Mouse (Mus musculus): ENCODE results near the gene Cgnl1. TPM values are rescaled to one million over a fixed set of nuclear protein-coding genes. Genes with fewer than 3 reads are reported as not detected.

Cgnl1 gene
- polyA plus RNA-seq, 1 experiment, result 3.9 TPM

DNA sequence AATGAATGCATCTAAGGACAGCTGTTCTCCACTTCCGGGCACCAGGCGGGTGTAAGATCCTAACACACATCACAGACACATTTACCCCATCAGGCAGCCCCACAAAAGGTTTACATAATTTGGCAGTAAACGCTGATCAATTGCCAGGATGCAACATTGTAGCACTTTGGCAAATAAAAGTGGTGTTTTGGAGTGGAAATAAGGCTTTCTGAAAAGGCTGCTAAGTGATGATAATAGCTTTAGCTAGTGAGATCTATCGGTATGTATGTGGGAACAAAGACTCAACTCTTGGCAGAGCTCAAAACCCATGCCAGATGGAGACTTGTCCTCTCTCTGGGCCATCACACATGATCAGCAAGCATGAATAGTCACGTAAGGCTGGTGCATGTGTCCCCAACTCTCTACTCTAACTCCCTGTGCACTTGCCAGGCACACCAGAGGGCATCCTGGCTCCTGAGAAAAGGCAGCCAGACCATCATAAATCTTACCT, 42.5 kb downstream of the Cgnl1 start:
- no peaks in the 10 kb centered on the region for H3K27me3 ChIP-seq (ENCODE audit: control insufficient read depth, insufficient read depth, low read length)
- DNase-seq (ENCODE audit: low read depth in 1 of 2, low spot score in 2 of 2), result no peak
- no peak overlapping the region for H3K4me3 ChIP-seq (ENCODE audit: extremely low read depth, insufficient read depth, insufficient read length)
- H3K4me1 ChIP-seq (ENCODE audit: control insufficient read depth, insufficient read depth, insufficient read length), result no peaks in the 10 kb centered on the region
- 89% methylated on average over 5 of the region's 5 CpGs for WGBS
- no peak for TF ChIP-seq CTCF (IDR thresholded peaks at IDR 0.05; ENCODE audit: extremely low read depth, insufficient read depth, insufficient read length, insufficient replicate concordance)
- no peak for TF ChIP-seq POLR2A (IDR thresholded peaks at IDR 0.05; ENCODE audit: low read depth, low read length)
- no peak overlapping the region for H3K27ac ChIP-seq (ENCODE audit: insufficient read depth, low read length)
- H3K36me3 ChIP-seq (ENCODE audit: control insufficient read depth, insufficient read depth, low read length), result no peaks in the 10 kb centered on the region

DNA sequence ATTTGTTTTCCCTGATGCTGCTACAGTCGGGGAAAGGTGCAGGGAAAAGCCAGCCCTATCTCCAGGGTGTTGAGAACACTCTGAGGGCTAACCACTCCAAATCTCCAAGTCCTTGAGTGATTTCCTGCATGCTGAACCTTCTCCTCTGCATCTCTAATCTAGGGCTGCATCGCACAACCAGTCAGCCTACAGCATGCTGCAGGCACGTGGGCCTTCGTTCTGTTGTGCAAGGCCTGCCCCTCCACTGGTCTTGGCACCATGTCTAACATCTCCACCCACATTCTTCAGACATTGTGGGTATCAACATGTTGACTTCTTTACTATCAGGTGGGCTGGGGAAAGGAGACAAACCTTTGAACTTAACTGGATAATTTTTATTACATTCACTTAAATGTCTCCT, 44.2 kb downstream of the Cgnl1 start:
- Histone ChIP-seq H3K27ac (ENCODE audit: insufficient read depth, low read length) (no peak overlapping the region), H3K27me3 (ENCODE audit: control insufficient read depth, insufficient read depth, low read length) (no peaks in the 10 kb centered on the region), H3K4me3 (ENCODE audit: extremely low read depth, insufficient read depth, insufficient read length) (no peak overlapping the region), H3K36me3 (ENCODE audit: control insufficient read depth, insufficient read depth, low read length) (no peaks in the 10 kb centered on the region), H3K4me1 (ENCODE audit: control insufficient read depth, insufficient read depth, insufficient read length) (no peaks in the 10 kb centered on the region)
- 85% methylated on average over 4 of the region's 4 CpGs for WGBS
- TF ChIP-seq POLR2A (IDR thresholded peaks at IDR 0.05; ENCODE audit: low read depth, low read length), result no peak
- no peak for TF ChIP-seq CTCF (IDR thresholded peaks at IDR 0.05; ENCODE audit: extremely low read depth, insufficient read depth, insufficient read length, insufficient replicate concordance)
- DNase-seq (ENCODE audit: low read depth in 1 of 2, low spot score in 2 of 2), result no peak

DNA sequence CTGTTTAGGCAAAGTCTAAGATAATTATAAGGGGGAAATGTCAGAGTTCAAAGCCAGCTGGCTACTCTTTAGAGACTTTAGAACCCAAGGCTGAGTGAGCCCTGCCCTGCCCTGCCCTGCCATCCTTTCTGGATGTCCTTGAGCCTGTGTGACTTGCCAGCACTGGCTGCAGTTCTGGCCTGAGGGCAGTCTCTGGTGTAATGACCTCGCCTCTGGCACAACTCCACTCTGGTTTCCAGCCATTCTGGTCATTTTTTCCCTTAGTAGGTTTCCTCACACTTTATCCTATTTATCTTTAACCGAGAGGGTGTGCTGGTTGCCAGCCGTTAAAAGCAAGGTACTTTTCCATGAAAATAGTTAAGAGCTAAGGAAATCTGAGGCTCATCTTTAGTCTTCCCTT, 45.3 kb downstream of the Cgnl1 start:
- Histone ChIP-seq H3K4me1 (ENCODE audit: control insufficient read depth, insufficient read depth, insufficient read length) (no peaks in the 10 kb centered on the region), H3K27ac (ENCODE audit: insufficient read depth, low read length) (no peak overlapping the region), H3K4me3 (ENCODE audit: extremely low read depth, insufficient read depth, insufficient read length) (no peak overlapping the region), H3K27me3 (ENCODE audit: control insufficient read depth, insufficient read depth, low read length) (no peaks in the 10 kb centered on the region), H3K36me3 (ENCODE audit: control insufficient read depth, insufficient read depth, low read length) (no peaks in the 10 kb centered on the region)
- DNase-seq (ENCODE audit: low read depth in 1 of 2, low spot score in 2 of 2), result no peak
- TF ChIP-seq POLR2A (IDR thresholded peaks at IDR 0.05; ENCODE audit: low read depth, low read length) (no peak), CTCF (IDR thresholded peaks at IDR 0.05; ENCODE audit: extremely low read depth, insufficient read depth, insufficient read length, insufficient replicate concordance) (no peak)
- WGBS, result 82% methylated on average over 3 of the region's 3 CpGs

DNA sequence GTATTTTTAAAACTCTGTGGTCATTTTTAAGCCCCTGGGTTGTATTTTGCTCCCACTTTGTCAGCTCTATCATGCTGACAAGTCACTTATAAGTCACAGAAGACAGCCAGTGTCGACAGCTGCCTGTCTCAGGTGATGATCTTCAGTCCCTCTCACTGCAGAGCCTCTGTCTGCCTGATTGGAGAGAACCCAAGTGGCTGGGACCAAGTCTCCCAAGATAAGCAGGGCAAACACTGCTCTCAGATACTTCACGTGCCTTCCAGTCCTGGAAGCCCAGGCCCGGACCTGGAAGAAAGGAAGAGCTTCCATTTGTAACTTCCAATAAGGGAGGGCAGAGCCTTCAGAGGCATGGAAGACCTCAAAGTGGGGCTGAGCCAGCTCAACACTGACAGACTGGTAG, 49.0 kb downstream of the Cgnl1 start:
- TF ChIP-seq CTCF (IDR thresholded peaks at IDR 0.05; ENCODE audit: extremely low read depth, insufficient read depth, insufficient read length, insufficient replicate concordance) (no peak), POLR2A (IDR thresholded peaks at IDR 0.05; ENCODE audit: low read depth, low read length) (no peak)
- no peak overlapping the region for H3K27ac ChIP-seq (ENCODE audit: insufficient read depth, low read length)
- no peaks in the 10 kb centered on the region for H3K27me3 ChIP-seq (ENCODE audit: control insufficient read depth, insufficient read depth, low read length)
- no peak overlapping the region for H3K4me3 ChIP-seq (ENCODE audit: extremely low read depth, insufficient read depth, insufficient read length)
- WGBS, result 65% methylated on average over 3 of the region's 3 CpGs
- DNase-seq (ENCODE audit: low read depth in 1 of 2, low spot score in 2 of 2), result no peak
- no peaks in the 10 kb centered on the region for H3K4me1 ChIP-seq (ENCODE audit: control insufficient read depth, insufficient read depth, insufficient read length)
- no peaks in the 10 kb centered on the region for H3K36me3 ChIP-seq (ENCODE audit: control insufficient read depth, insufficient read depth, low read length)

DNA sequence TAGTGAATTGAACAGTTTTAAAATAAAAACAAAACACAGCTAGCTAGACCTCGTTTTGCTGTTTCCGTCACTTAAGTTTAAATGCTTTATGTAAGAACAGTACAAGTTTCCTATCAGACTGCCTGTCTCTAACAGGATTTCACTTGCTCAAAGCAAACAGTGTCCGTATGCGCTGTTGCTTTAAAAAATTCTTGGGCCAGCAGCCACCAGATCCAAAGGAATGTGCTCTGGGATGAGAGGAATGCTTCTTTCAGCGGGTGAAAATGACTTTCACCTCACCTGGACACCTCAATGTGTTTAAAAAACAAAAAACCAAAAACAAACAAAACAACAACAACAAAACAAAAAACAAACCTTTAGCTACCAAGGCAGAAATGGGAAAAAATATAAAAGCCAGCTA, 54.4 kb downstream of the Cgnl1 start:
- Histone ChIP-seq H3K4me1 (ENCODE audit: control insufficient read depth, insufficient read depth, insufficient read length) (no peaks in the 10 kb centered on the region), H3K36me3 (ENCODE audit: control insufficient read depth, insufficient read depth, low read length) (no peaks in the 10 kb centered on the region), H3K27ac (ENCODE audit: insufficient read depth, low read length) (no peak overlapping the region), H3K4me3 (ENCODE audit: extremely low read depth, insufficient read depth, insufficient read length) (no peak overlapping the region), H3K27me3 (ENCODE audit: control insufficient read depth, insufficient read depth, low read length) (no peaks in the 10 kb centered on the region)
- DNase-seq (ENCODE audit: low read depth in 1 of 2, low spot score in 2 of 2), result no peak
- no peak for TF ChIP-seq CTCF (IDR thresholded peaks at IDR 0.05; ENCODE audit: extremely low read depth, insufficient read depth, insufficient read length, insufficient replicate concordance)
- 82% methylated on average over 5 of the region's 5 CpGs for WGBS

DNA sequence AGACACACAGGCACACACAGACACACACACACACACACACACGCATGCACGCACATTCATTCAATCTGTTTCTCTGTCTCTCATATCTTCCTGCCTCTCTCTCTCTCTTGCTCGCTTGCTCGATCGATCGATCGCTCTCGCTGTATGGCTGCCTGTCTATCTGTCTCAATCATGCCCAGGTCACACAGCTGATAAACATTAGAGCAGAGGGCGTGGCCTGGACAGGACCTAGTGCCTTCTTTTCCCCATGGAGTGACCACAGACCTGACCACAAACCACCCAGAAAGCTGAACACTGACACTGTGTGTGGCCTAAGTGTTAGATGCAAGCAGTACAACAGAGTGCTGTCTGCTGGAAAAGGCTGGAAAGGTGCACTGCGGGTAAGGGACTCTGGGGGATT, 60.6 kb downstream of the Cgnl1 start:
- Histone ChIP-seq H3K27me3 (ENCODE audit: control insufficient read depth, insufficient read depth, low read length) (no peaks in the 10 kb centered on the region), H3K4me3 (ENCODE audit: extremely low read depth, insufficient read depth, insufficient read length) (no peak overlapping the region), H3K27ac (ENCODE audit: insufficient read depth, low read length) (no peak overlapping the region), H3K4me1 (ENCODE audit: control insufficient read depth, insufficient read depth, insufficient read length) (no peaks in the 10 kb centered on the region), H3K36me3 (ENCODE audit: control insufficient read depth, insufficient read depth, low read length) (no peaks in the 10 kb centered on the region)
- no peak for DNase-seq (ENCODE audit: low read depth in 1 of 2, low spot score in 2 of 2)
- TF ChIP-seq POLR2A (IDR thresholded peaks at IDR 0.05; ENCODE audit: low read depth, low read length) (no peak), CTCF (IDR thresholded peaks at IDR 0.05; ENCODE audit: extremely low read depth, insufficient read depth, insufficient read length, insufficient replicate concordance) (no peak)
- WGBS, result 87% methylated on average over 10 of the region's 10 CpGs

DNA sequence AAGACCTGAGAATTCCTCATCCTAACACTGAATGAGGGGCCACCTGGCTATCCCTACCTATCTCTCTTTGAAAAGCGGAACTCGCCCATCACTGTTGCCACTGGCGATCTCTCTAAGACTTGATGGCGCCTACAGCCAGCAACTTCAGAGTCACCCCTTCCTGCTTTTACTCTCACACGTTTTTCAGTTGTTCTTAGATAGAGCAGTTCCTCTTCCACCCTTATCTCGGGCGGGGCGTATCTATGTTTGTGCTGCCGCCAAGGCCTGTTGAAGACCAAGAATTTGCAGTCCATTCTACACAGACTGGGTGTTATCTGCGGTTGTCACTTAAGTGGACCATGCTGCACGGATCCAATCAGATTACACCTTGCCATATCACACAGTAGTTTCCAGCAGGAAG, 62.2 kb downstream of the Cgnl1 start:
- H3K27ac ChIP-seq (ENCODE audit: insufficient read depth, low read length), result no peak overlapping the region
- H3K27me3 ChIP-seq (ENCODE audit: control insufficient read depth, insufficient read depth, low read length), result no peaks in the 10 kb centered on the region
- no peaks in the 10 kb centered on the region for H3K36me3 ChIP-seq (ENCODE audit: control insufficient read depth, insufficient read depth, low read length)
- TF ChIP-seq CTCF (IDR thresholded peaks at IDR 0.05; ENCODE audit: extremely low read depth, insufficient read depth, insufficient read length, insufficient replicate concordance) (no peak), POLR2A (IDR thresholded peaks at IDR 0.05; ENCODE audit: low read depth, low read length) (no peak)
- H3K4me3 ChIP-seq (ENCODE audit: extremely low read depth, insufficient read depth, insufficient read length), result no peak overlapping the region
- H3K4me1 ChIP-seq (ENCODE audit: control insufficient read depth, insufficient read depth, insufficient read length), result no peaks in the 10 kb centered on the region
- DNase-seq (ENCODE audit: low read depth in 1 of 2, low spot score in 2 of 2), result no peak
- 68% methylated on average over 11 of the region's 11 CpGs for WGBS

Measured in spleen, adult 2 months (tissue).